Mouse (Mus musculus) layer of hippocampus, postnatal 10 days (tissue): ENCODE data around the gene Abcc2. TPM values are rescaled to one million over a fixed set of nuclear protein-coding genes. Genes with fewer than 3 reads are reported as not detected.
A peak's percentile ranks its signal among the peaks of the same experiment; 100 is the strongest.

Experiments
- DNase-seq, 2 experiments: peaks; one replicate each; pipeline ENCODE4 v3.0.0; 2021; ENCODE audit warnings: low spot score in 2 of 2
- total RNA-seq, 2 experiments: library from RNA; stranded (reverse); gene quantifications; 2 replicates each; pipeline ENCODE4 v1.2.3; 2021

Gene Abcc2
- total RNA-seq, 2 experiments from 2014 or later: 0.07 to 0.18 TPM

DNA sequence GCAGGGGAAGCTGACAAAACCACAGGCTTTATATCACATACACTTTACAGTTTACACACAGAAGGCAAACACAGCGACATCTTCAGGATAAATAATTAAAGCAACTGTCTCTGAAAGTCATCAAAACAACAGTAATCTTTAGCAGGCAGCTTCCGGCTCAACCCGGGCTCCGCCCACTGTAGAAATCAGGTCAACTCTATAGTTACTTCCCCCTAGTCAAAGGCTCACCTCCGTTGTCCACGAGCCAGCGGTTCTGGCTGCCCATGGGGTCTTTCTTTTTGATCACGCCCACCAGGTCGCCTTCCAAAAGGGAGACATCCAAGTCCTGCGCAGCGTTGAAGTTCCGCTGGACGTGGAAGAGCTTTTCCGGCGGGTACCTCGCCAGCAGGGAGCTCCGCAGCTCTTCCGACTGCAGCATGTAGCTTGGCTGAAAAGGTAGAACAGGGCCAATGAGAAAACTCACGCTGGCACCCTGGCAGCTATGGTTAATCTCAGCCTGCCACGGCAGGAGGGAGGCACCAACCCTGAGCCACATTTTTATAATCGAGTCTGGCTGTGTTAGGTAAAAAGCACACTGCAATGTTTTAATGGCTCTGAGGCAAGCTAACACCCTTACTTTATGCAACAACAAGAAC is 70.1 kb downstream of the Abcc2 start:
- DNase-seq: no peak

DNA sequence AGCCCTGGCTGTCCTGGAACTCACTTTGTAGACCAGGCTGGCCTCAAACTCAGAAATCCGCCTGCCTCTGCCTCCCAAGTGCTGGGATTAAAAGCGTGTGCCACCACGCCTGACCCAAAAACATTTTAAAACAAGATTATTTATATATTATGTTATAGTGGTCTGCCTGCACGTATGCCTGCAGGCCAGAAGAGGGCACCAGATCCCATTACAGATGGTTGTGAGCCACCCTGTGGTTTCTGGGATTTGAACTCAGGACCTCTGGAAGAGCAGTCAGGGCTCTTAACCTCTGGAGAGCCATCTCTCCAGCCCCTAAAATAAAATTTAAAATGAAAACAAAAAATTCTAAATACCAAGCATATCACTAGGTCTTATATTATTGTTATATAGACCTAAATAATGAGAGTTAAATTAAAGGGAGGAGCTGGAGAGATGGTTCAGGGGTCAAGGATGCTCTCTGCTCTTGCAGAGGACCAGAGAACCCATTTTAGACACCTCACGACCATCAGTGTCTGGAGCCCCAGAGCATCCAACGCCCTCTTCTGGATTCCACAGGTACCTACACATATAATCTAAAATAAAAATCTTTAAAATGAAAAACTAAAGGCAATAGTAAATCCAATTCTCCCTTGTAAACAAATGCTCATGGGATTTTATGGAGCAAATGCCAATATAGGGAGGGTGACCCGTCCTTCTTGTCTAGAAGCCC is 71.0 kb downstream of the Abcc2 start:
- no peak for DNase-seq

- DNase-seq: no peak
Observed at GRCm38 (mm10) chr19:43857347-43857746, 75.4 kb downstream of the Abcc2 start.

DNA sequence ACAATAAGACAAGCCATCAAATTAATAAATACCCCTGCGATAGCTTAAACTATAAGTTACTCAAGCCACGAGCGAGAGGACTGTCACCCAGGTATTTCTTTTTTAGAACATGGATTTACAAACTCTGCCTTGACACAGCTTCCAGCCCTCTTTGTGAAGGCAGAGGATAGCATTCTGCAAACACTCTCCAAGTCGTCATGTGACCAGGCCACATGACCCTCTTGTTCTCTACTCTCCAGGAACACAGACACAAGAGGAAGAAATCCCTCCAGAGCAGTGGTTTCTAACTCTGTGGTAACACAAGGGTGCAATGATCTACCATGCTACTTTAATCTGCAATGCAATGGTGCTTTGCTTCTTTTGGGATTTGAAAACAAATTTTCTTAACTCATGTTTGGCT is 88.4 kb downstream of the Abcc2 start:
- DNase-seq: no peak

- no peak for DNase-seq
Observed at GRCm38 (mm10) chr19:43874351-43874750, 92.4 kb downstream of the Abcc2 start.

DNA sequence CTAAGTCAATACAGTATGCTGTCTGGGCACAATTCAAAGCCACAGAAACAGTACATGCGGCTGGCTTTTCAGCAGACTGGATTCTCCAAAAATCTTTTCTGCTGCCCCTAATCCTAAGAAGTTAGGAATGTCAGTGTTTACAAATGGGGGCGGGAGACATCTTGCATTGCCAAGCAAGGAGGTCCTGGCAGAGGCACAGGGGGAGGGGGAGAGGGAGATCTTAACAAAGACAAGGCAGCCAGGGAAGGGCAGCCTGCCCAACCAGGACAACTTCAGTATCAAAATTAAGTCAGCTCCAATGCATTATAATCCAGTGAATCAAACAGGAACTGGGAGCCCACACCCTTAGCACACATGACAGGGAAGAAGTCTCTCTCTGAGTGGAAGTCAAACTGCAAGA is 94.0 kb downstream of the Abcc2 start:
- DNase-seq: peak in 1 of 2 experiments; percentile 43

GRCm38 (mm10) chr19:43877364-43877763 is 95.4 kb downstream of the Abcc2 start:
- no peak for DNase-seq

DNA sequence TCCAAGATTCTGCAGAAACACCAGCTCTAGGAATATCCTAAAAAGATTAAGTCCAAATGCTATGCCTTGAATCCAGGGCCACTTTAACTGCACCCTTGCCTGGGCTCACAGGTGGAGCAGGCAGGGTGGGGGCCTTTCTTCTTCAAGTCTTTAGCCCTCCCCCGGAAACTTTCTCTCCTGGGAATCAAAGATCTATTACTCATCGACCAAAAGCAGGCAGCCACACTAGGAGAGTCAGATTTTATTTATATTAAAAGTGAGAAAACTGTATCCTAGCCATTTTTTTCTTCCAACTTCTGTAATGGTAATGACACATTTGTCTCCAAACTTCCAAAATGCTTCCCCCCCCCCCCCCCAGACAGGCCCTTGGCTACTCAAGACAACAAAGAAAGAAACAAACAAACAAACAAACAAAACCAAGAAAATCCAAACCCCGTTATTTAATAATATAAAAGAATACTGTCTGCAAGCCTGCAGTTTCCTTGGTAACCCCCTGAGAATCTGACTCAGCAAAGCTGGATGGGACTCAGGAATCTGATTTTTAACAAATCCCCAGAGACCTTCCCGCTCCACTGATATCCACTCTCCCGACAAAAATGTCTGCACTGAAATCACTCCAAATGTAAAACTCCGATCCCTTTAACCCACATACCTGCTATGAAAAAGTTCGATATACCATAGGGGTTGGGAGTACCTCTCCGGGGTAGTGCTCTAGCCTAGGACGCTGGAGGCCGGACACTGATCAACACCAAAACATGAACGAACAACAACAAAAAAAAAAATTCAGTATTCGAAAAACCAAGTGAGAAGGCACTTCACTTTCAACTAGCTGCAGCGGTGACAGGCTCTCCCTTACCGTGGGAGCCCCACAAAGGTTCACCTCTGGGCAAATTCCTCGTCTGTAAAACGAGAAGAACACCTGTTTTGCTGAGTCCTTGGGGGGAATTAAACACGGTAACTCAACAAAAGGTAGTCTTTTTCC is 96.4 kb downstream of the Abcc2 start:
- no peak for DNase-seq

DNA sequence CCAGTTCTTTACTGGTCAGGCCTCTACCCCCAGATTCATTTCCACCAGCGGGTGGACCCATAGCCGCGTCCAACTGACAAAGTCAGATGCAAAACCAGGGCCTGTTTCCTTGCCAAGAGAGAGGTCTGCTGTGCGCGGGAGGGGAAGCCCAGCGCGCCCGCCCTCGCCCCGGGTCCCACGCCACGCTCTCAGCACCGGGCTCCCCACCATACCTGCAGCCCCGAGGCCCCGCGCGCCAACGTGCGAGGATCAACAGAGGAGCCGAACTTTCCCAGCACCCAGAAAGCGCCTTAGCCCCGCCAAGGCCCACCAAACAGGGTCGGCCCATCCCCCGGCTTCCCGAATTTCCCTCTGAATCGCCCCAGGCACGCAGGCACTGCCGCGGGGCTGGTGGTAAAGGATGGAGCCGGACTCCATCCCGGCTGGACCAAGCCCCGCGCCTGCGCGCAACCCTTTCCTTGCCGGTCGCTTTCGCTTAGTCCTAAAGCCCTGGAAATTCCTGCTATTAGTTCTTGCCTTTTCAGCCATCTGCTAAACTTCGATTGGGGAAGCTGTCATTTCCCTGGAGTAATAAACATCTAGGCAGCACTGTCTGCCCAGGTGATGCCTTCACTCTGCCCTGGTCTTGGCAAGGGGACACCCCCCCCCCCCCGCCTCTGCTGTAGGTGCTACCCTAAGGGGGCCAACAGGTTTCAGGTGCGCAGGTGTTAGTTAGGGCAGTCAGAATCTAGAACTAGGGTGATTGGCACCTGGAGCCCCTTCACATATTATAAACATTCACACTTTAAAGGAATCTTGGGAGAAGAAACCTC is 97.6 kb downstream of the Abcc2 start:
- peak; percentile 75 to 79 for DNase-seq

GRCm38 (mm10) chr19:43880420-43880819 is 98.4 kb downstream of the Abcc2 start:
- DNase-seq: no peak

- no peak for DNase-seq
Observed at GRCm38 (mm10) chr19:43881615-43882014, 99.6 kb downstream of the Abcc2 start.

DNA sequence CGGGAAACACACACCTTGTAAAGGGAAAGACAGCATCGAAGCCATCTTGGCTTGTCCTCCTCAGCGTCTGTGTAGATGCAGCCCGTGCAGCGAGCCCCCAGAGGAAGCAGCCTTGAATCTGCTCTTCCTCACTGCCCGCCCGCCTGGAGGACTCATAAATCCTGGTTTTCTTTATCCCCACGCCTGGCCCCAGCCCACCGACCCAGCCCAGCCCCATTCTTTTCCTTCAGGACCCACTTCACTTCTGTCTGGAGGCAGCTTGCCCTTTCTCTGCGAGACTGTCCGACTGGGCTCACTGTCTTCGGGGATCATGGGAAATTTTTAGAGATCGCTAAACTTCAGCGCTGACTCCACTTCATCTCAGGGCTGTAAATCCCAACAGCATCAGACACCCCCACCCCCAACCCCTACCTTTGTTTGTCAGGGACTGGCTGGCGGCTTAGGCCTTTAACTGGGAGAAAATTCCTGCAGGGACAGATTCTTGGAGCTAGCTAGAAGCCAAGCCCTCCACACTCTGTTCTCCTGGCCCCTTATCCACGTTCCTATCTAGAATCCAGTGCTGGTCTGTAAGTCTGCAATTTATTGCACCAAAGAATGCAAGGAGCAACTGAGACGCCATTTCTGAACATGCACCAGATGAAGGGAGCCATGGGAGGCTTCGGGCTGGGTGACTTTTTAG is 101.0 kb downstream of the Abcc2 start:
- DNase-seq: peak in 1 of 2 experiments; percentile 26

- no peak for DNase-seq
Observed at GRCm38 (mm10) chr19:43884668-43885498, 102.9 kb downstream of the Abcc2 start.

- no peak for DNase-seq
Observed at GRCm38 (mm10) chr19:43886371-43887099, 104.5 kb downstream of the Abcc2 start.

GRCm38 (mm10) chr19:43887242-43887641 is 105.2 kb downstream of the Abcc2 start:
- DNase-seq: no peak

GRCm38 (mm10) chr19:43887725-43888124 is 105.7 kb downstream of the Abcc2 start:
- DNase-seq: no peak
